Mouse (Mus musculus): ENCODE measurements around the gene Plppr2.

Gene Plppr2

DNA sequence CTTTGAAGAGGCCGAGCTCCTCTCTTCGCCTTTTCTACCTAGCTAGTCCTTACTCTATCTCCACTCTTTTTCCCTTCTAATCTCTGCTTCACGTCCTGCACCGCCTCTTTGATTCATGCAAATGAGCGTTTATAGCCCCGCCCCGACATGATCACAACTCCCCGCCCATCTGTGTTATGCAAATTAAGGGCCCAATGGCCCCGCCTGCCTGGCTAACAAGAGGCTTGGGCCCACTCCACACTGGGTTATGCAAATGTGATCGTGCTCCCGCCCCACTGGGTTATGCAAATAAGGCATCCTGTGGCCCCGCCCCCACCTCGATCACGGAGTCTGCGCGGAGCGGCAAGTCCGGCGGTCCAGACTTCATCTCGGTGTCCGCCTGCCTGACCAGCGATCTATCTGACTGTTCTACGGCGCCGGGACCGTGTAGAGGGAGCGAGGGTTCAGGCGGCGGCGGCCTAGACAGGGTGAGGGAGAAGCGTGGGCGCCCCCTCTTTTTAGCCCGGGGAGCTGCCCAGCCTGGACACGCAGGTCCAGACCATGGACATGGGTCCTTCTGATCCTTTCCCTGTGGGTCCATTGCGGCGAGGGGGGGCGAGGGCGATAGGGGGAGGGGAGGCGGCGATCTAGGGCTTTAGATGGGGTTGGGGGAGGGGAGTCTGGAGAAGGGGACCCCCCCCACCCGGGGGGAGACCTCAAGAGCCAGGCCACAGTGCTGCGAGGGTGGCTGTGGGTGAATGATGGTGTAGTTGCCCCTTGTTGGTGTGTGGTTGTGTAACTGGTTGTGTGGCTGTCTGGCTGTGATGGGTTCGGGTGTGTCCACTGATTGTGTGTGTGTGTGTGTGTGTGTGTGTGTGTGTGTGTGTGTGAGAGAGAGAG lies at the start of gene Plppr2:
TSS of gene Plppr2 (plus strand) at position 342 of the 879 bp plus-strand sequence.
- in situ Hi-C loops (cut with MboI) = no loop called here

DNA sequence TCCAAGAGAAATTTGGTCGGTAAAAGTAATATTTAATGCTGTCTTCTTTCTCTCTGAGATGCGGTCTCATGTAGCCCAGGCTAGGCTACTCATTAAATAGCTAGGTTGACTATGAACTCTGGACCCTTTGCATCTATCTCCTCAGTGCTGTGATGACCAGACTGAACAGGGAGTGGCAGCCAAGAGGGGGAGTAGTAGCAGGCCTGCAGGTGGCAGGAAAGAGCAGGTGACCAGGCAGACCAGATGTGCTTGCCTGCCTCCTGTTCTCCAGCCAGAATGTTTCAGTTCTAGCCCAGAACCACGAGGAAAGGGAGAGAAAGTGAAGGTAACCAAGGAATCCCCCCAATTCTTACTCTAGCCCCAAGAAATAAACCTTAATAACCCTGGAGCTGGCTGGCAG lies 47.6 kb upstream of the Plppr2 start:
- in situ Hi-C loops (cut with MboI) = no loop called here

DNA sequence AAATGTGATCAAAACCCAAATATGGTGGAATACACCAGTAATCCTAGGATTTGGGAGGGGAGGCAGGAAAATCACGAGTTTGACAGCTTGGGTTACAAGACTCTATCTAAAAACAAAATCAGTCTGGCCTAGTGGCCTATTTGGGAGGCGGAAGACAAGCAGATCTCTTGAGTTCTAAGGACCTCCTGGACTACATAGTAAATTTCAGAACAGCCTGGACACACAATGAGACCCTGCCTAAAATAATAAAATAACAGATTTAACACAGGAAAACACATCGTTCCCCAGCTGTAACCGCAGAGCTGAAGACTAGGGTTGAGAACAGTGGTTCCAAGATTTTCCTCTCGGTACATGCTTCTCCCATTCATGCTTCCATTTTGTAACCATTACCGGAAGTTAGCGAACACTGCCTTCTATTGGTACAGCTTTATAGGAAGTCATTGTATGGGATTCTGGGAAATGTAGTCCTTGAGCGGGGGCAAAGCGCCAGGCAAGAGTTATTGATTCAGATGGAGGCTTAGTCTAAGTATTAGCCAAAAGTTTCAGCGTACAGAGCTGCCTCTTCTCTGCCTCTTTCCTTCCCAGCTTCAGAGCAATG lies 35.5 kb upstream of the Plppr2 start:
- in situ Hi-C loops (cut with MboI) = no loop called here

DNA sequence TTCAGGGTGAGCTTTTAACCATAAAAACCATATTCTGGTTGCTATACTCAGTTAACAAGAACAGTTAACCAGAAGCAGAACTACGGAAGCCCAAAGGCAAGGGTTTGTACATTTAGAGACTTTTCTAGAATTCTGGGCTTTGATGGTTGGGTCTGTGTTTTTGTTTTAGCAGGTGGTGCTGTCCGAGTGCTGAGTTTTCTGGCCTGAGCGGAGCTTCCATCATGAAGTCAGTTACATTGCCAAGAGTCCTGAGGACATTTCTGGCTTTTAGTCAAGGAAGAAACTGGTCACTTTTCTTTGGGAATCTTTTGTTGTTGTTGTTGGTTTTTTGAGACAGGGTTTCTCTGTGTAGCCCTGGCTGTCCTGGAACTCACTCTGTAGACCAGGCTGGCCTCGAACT lies 32.8 kb upstream of the Plppr2 start:
- in situ Hi-C loops (cut with MboI) = no loop called here

DNA sequence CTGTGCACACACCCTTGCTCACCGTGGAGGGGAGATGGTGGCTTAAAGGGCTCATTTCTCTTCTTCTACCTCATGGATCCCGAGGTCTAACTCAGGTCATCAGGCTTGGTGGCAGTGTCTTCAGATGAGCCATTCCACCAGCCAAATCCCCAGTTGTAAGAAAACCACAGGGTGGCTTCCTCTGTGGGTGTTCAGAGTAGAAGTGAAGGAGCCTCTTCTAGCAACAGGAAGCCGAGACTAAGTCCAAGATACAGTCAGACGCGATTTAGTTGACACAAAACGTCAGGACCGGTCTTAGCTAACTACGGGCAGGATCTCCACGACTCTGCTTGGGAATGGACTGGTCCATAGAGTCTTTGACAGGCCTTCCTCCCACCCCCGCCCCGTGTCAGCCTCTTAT lies 28.6 kb upstream of the Plppr2 start:
- in situ Hi-C loops (cut with MboI) = no loop called here

DNA sequence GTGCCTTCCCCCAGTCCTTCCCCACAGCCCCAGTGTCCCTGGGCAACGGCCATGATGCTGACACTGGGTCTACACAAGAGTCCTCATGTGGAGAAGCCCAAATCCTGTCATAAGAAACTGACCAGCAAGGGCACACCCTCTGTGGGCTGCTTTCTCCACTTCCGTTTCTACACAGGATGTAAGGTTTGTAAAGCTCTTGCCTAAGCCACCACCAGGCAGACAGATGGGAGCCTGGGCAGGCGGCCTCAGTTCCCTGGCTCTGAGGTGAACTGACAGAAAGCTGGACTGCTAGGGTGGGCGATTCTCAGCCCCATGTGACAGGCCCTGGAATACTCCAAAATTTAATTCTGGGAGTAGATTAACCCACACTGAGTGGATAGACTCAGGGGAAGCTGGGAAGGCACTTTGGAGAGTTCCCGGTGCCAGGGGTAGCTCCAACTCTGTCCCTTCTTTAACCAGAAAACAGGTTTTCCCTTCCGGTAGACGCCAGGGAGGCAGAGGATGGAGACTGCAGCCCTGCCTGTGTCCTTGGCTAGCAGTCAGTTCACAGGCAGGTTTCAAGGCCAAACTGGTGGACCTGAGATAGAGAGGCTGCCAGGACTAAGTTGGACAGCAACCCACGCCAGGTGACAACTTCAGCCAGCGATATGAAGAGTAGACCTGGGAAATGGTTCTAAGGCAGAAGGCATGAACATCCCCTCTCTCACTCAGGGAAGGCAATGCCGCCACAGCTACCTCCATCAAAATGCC lies 27.2 kb upstream of the Plppr2 start:
- in situ Hi-C loops (cut with MboI) = no loop called here

DNA sequence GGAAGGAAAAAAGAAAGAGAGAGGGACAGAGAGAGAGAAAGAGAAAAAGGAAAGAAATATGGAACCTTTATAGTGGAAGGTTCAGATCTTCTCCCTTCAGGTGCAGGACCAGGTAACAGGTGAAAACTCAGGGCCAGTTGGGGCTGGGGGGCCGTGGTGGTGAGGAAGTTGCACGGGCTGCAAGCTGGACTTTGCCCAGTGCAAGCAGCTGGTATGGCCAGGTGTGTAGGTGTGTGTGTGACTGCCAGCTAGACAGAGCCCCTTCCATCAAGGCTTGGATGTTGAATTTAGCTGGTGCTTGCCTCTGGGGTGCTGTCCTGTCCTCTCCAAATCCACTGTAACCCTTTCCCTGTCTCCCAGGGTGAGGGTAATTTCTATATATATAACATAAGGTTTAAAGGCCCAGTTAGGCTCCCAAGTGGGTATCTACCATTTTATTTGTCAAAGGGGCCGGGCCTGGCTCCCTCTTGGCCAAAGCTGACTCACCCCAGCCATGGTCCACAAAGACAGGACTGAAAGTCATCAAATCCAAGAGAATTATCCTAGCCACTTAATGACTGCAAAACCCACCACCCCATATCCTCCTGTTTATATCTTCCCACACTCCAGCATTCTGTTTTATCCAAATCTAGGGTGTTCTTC lies 19.9 kb upstream of the Plppr2 start:
- in situ Hi-C loops (cut with MboI) = no loop called here

DNA sequence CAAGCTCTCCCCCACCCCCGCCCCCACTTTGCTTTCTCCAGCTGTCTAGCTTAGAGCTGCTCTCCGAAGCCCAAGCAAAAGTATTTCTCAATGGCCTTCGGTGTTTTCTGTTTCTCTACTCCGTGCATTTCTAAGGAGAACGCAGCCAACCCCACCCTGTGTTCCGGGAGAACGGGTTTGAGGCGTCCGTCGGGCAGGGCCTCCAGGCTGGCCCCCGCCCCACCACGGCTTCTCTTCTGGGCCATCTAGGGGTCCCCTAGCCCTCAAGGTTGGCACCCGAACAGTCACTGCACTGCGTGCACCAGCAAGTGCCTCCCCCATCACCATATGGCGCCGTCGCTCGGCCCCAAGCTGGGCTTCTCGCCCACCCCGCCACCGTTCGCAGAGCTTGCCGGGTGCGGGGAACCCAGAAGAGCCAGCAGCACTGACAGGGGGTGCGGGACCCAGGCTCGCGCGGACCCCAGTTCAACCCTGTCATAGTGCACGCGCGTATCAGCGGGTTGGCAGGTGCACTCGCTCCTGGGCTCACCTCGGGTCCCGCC lies 19.3 kb upstream of the Plppr2 start:
- in situ Hi-C loops (cut with MboI) = no loop called here

DNA sequence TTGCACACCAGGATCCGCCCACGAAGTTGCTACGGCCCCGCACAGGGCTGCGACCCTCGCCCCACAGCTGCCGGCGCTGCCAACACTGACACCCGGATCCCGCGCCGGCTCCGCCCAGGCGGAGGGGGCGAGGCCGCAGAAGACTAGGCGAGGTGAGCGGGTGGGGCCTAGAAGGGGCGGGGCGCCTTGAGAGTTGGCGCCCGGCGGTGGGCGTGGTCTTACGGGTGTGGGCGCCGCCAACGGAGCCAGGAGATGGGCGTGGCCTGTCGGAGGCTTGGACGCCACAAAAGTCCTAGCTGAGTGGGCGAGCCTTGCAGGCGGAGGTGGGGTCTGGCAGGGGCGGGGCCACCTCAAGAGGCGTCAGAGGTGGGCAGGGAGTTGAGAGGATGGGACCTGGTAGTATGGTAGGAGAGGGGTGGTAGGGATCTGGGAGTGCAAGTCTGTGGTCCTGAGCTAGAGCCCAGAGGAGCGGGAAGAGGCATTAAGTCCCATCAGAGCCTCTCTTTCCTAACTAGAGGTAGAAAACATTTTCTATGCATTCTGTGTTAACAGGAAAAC lies 18.7 kb upstream of the Plppr2 start, which contains the start of gene Rab3d:
TSS of gene Rab3d (minus strand) at position 158 of the 558 bp plus-strand sequence.
- in situ Hi-C loops (cut with MboI) = no loop called here

DNA sequence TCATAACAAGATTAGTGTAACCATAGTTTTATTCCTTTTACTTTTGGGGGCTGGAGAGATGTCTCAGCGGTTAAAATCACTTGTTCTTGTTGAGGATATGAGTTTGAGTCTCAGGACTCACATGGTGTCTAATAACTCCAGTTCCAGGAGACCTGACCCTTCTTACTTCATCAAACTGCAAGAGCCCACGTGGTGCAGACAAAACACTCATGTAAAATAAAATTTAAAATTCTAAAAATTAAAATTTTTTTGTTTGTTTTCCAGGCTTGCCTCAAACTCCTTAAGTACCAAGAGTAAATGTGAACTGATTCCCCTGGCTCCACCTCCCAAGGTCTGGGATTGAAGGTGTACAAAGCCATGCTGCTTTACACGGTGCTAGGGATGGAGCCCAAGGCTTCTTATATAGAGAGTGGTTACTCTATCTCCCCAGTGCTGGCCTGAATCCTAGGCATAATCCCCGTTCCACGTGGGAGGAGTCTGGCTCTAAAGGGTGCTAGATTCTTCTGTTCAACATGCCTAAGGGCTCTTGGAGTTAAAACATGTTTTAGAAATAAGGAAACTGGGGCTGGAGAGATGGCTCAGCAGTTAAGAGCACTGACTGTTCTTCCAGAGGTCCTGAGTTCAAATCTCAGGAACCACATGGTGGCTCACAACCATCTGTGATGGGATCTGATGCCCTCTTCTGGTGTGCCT lies 18.0 kb upstream of the Plppr2 start:
- in situ Hi-C loops (cut with MboI) = no loop called here

DNA sequence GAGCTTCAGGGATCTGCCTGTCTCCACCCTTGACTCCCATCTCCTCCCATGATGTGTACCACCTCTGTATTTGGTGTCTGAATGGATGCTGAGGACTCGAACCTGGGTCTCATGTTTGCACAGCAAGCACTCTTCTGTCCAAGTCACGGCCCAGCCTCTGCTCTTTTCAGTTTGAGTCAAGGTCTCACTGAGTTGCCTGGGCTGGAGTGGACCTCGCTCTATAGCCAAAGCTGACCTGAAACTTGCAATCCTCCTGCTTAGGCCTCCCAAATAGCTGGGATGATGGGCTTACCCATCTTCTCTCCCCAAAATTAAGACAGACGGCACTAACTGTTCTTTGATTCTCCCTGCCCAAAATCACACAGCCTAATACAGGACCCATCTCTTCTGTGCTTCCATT lies 13.8 kb upstream of the Plppr2 start:
- in situ Hi-C loops (cut with MboI) = no loop called here

DNA sequence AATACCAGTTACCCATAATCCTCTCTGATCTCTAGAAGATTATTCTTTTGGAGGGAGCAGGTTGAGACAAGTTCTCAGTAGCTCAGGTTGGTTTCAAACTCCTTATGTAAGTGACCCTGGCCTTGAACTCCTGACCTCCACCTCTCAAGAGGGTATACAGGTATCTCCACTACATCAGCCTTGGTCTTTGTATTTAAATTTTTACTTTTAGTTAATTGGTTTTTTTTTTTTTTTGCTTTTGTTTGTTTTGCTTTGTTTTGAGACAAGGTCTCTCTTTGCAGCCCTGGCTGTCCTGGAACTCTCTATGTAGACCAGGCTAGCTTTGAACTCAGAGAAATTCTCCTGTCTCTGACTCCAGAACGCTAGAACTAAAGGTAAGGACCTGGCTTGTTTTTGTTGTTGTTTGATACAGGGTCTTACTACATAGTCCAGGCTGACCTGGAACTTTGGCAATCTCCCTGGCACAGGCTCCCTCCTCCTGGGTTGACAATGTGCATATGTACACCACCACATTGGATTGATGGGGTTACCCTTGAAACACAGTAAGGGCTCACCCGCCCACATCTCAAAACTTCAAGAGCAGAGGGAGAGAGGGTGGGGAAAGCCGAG lies 13.2 kb upstream of the Plppr2 start:
- in situ Hi-C loops (cut with MboI) = no loop called here

DNA sequence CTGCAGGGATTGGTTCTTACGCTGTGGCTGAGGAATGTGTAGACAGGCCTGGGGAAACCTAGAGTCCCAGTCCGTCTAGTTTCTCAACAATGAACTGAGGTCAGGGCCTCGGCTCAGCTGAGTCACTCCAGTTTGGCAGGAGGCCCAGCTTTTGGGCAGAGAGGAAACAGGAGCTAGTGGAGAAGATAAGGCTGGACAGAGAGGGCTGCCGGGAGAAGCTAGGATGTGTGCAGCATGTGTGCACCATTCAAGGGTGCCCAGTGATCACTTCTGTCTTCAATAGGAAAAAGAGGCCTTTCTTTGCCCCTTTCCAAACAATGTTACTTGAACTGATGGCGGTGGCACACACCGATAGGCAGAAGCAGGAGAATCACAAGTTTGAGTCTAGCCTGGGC lies 12.7 kb upstream of the Plppr2 start:
- in situ Hi-C loops (cut with MboI) = no loop called here

DNA sequence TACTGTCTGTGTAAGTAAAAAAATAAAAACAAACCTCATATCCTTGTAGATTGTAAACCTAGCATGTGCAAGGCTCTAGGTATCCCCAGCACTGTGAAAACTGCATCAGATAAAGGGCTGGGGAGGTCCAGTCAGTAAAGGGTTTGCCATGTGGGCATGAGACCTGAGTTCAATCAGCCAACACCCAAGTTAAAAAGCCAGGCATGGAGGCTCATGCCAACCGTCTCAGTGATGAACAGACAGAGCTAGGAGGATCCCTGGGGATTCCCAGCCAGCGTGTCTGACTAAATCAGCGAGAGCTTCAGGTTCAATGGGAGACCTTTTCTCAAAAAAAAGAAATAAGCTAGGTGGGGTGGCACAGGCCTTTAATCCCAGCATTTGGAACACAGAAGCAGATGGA lies 11.8 kb upstream of the Plppr2 start:
- in situ Hi-C loops (cut with MboI) = no loop called here

DNA sequence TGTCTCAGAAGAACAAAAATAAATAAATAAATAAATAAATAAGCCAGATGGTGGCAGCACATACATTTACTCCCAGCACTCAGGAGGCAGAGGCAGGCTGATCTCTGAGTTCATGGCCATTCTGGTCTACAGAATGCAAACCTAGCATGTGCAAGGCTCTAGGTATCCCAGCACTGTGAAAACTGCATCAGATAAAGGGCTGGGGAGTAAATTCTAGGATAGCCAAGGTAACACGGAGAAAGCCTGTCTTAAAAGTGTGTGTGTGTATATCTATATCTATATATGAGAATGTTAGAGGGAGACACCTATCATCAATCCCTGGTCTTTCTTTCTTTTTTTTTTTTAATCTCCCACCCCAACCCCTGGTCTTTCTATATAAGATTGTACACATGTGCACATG lies 11.3 kb upstream of the Plppr2 start:
- in situ Hi-C loops (cut with MboI) = no loop called here

DNA sequence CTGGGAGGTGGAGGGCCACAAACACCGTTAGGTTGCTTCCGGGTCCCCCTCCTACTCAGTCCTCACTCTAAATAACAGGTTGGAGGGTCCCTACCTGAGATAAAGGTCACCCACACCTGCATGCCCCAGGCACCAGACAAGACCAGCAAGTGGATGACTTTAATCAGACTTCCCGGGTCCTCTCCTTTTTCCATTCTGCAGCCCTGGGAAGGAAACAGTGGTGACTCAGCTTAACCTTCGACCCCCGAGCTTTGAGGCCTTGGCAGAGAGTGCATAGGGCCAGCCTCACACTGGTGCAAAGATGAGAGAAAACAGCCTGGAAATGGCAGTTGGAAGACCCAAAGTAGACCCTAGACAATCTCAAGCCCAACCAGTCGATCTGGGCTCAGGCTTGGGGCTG lies 10.7 kb upstream of the Plppr2 start:
- in situ Hi-C loops (cut with MboI) = no loop called here

DNA sequence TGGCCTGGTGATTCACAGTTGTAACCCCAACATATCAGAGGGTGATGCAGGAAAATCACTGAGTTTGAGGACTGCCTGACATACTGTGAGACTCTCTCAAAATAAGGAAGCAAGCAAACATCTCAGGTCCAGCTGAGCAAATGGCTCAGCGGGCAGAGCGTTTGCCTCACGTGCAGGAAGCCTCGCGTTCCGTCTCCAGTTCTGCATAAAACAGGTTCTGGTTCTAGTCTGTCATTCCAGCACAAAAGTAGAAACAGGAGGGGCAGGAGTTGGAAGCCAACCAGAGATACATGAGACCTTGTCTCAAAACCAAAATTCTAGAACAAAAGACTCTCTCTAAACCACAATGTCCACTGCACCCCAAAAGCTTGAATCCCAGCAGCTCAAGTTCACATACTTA lies 10.0 kb upstream of the Plppr2 start:
- in situ Hi-C loops (cut with MboI) = no loop called here

DNA sequence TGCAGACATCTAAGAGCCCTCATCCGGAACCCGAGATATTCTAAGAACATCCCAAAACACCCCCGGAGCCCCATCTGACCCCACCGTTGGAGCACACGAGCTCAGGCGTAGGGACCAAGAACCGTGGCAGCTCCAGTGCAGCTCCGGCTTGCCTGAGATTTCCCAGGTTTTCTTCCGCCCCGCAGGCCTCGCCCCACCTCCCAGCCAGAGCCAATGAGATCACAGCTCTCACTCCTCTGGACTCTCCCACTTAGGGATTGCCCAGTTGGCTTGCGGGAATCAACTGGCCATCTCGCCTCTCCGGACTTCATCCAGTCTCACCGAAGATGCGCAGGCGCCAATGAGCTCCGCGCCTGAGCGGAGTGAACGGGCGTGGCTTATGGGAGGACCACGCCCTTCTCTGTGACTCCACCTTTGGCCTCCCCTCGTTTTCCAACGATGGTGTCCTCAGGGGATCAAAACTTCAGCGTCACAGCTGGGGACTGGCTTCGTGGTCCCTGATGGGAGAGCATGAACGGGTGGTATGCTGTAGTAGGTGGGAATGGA lies 9.6 kb upstream of the Plppr2 start, which contains the start of the genes Ccdc159 and Tmem205:
TSS of gene Ccdc159 (plus strand) at position 264 of the 546 bp plus-strand sequence.
TSS of gene Tmem205 (minus strand) at position 349 of the 546 bp plus-strand sequence.
- in situ Hi-C loops (cut with MboI) = no loop called here

DNA sequence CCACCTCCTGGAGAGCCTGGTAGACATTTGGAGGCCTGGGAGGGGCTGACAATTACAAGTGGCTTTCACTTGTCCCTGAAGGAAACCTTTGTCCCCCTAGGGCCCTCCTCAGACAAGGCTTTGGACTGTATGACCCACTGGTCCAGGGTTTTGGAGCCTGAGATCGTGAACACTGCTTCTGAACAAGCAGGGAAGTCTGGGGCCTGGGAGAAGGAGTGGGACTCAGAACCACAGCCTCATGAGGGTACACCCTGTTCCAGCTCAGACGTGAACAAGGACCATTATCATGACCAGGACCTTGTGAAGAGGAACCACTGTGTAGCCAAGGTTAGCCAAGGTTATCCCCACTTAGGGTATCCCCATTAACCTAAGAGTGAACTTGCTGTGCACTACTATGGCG lies 7.6 kb upstream of the Plppr2 start:
- in situ Hi-C loops (cut with MboI) = no loop called here

DNA sequence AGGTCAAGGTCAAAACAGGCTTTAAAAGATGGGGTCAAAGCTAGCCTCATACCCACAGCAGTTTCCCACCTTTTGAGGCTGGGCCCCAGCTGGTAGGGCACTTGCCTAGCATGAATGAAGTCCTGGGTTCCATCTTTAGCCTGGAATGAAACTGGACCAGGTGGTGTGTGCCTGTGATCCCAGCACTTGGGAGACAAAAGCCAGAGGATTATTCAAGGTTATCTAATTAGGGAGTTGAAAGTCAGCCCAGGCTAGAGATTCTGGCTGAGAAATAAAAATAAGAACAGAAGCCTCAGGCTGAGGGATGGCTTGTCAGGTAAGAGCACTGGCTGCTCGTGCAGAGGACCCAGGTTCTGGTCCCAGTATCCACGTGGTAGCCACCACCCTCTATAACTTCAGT lies 4.8 kb upstream of the Plppr2 start:
- in situ Hi-C loops (cut with MboI) = no loop called here
